Mouse (Mus musculus) stomach, postnatal 0 days (tissue): Measurements from ENCODE around the gene Rnf208.

Source experiments
- CTCF ChIP-seq: IDR thresholded peaks from 2 replicates; pipeline ENCODE4 v1.5.1; 2016; ENCODE audit warnings: antibody characterized with exemption, low read depth, mild to moderate bottlenecking, moderate library complexity
- EP300 ChIP-seq: optimal IDR thresholded peaks from 2 replicates; pipeline ENCODE3; 2016; ENCODE audit warnings: antibody characterized with exemption

DNA sequence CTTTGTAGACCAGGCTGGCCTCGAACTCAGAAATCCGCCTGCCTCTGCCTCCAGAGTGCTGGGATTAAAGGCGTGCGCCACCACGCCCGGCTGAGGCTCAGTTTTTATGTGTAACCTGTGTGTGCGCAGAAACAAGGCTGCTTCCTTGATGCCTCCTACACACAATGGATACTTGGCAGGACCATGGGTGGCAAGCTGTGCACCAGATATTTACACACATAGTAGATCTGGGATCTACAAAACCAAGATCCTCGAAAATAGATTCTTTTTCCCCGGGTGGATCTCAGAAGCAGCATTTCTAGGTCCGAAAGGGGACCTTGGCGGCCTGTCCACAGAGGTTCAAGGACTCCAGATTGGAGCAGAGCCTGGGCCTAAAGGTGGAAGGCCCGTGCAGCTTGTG is 19.8 kb downstream of the Rnf208 start:
- TF ChIP-seq CTCF (no peak), EP300 (no peak)
